Mouse (Mus musculus): Measurements from ENCODE around the gene Fes.

Fes gene

DNA sequence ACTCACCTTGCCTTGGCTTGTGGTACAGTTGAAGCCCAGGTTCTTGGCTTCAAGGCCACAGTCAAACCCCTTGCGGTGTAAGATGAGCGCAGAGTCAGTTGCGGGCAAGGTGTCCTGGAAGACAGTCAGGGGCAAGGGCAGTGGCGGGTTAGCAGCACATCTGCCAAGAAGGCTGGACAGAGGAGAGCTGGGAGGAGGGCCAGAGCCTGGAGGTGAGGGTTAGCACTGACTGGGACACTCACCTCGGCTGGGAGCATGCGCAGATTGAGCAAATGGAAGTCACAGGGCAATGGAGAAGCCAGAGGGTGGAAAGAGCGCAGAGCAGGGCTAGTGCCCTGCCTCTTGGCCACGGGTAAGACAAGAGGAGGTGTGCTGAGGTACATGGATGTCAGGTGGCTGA lies 34.8 kb downstream of the Fes start:
- ChIA-PET POLR2A (interaction anchor here (0.6 to 2.7 kb wide), 13 partner anchors 10 to 201 kb away, joined by 3 to 11 read pairs (median 4); partner anchors contain the start of genes Rccd1 (in 3 of the 4) and Hddc3 (in 2 of the 4)), CTCF (interaction anchor here in 2 of 4 experiments (0.7 to 2.4 kb wide), 4 partner anchors 10 to 213 kb away, joined by 3 to 17 read pairs (median 3); partner anchors contain the start of genes Man2a2 (in 2 of the 2) and Hddc3 (in 1 of the 2))

DNA sequence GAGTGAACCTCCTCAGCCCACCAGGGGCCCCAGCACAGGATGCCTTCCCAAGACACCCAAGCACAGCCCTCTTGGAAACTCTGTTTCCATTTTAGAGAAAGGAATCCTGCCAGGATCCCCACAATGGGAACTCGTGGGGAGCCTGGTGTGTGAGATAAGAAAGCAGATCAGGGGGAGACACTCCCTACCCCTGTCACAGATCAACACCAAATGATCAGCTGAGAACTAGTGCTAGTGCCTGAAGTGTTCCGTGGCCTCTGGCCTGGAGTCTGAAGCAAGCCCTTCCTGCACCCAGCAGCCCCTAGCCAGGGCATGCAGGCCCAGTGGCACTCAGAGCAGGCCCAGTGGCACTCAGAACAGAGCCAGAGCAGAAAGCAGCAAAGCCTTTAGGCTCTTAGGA lies 36.9 kb downstream of the Fes start:
- POLR2A ChIA-PET = interaction anchor here in 2 of 4 experiments (0.5 to 1.4 kb wide), 6 partner anchors 9 to 89 kb away, joined by 3 to 4 read pairs (median 4); partner anchors contain the start of gene Rccd1 (in 1 of the 2)
- CTCF ChIA-PET = interaction anchor here in 2 of 4 experiments (1.2 to 1.5 kb wide), 2 partner anchors 27 to 210 kb away, joined by 4 read pairs; no protein-coding TSS in a partner anchor

DNA sequence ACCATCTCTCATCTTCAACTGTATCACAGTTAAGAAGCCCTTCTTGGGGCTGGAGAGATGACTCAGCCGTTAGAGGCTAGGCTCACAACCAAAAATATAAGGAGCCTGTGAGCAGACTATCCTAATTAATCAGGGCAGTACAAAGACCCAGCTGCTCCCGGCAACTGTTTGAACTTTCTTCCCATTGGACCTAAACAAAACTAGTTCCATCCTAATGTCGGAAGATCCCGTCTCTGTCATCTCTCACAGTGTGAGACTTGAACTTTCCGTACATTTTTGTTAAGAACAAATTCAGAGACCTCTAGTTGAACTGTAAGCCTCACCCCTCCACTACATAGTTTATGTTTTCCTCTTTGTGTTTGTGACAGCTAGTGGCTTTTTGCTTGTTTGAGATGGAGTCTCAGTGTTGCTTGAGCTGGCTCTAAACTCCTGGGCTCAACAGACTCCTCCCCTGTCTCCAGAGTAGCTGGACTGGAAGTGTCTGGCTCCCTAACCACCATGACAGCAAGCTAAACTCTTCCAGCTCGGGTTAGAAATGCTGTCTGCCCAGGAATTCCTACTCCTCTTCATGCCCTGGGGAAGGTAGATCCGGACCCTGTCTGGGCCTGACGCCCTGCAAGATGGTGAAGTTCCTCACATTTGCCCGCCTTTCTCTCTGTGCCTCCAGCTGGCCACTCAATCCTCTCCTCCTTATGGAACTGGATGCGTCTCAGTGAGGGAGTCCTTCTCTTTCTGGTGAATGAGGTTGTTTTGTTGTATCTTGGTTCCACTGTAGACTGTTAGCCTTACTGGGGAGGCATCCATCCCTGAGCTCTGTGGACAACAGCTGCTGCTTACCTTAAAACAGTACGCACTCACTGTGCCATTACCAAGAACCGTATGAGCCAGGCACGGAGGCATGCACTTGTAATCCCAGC lies 39.8 kb downstream of the Fes start:
- ChIA-PET POLR2A (interaction anchor here in 3 of 4 experiments (1.0 to 1.2 kb wide), 4 partner anchors 8 to 23 kb away, joined by 3 read pairs; partner anchors contain the start of gene Man2a2 (in 1 of the 3)), CTCF (interaction anchor here in 3 of 4 experiments (0.6 to 1.4 kb wide), 8 partner anchors 22 to 999 kb away, joined by 3 to 5 read pairs (median 4); no protein-coding TSS in a partner anchor)

DNA sequence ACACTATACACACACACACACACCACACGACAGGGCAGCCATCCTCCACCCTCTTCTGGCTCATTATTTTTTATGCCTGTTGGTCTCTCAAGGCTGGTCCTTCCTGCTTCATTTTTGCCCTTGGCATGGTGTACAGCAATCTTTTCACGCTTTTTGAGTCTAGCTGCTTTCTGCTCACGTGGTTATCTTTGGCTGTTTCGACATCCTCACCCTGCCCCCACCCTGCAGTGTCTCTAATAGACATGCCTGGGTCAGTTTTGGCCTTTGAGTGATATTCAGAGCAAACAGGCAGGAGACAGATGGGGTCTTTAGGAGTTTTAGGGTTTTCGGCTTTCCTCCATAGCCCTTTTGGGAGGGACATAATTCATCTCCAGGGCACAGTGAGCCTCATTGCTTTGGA lies 40.9 kb downstream of the Fes start:
- CTCF ChIA-PET = no interaction called here
- POLR2A ChIA-PET = interaction anchor here in 1 of 4 experiments (0.5 to 1.0 kb wide), 2 partner anchors 22 to 336 kb away, joined by 3 to 4 read pairs; partner anchors contain the start of gene Rccd1

DNA sequence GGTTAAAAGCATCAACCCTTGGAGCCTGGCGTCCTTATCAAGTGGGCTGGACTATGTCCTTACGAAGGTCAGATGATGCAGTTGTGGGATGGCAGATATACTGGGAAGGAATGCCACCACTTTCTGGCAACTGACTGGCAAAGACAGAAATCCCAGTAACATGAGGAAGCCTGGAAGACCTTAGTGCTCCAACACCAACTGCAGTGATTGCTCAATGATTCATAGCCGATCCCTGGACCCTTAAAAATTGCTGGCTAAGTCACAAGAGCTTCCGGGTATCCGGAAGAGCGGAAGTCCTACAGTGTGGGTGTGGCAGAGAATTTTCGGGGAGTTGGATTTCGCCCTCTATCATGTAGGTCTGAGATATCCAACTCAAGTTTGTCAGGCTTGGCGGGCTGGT lies 41.6 kb downstream of the Fes start:
- ChIA-PET POLR2A (interaction anchor here in 2 of 4 experiments (1.0 to 1.5 kb wide), 3 partner anchors 21 to 24 kb away, joined by 3 to 7 read pairs (median 4); partner anchors contain the start of gene Rccd1 (in 2 of the 2)), CTCF (no interaction called here)

DNA sequence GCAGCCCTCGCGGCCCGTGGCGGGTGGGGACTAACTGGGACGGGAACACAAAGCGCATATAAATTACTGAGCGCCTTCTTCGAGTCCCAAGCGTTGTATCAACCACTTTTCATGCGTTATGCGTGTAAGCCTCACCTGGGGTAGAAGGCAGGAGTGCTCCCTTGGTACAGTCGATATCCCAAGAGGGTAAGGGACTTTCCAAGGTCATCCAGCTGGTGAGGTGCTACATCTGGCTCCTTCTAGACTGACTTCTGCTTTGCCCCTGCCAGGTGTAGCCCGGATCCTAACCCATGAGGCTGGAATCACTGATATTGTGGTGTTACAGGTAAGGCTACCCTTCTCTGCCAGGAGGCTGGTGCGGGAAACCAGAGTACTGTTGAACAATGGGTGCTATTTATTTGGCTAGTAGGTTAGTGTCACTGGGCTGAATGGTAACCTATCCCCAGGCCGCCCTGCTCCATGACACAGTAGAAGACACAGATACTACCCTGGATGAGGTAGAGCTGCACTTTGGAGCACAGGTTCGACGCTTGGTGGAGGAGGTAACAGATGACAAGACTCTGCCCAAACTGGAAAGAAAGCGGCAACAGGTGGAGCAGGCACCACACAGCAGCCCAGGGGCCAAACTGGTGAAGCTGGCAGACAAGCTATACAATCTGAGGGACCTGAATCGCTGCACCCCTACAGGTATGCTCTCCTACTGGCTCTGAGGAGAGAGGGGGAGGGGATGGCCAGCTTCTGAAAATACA lies 44.3 kb downstream of the Fes start:
- POLR2A ChIA-PET = interaction anchor here in 3 of 4 experiments (0.6 to 3.8 kb wide), 60 partner anchors 9 to 1585 kb away, joined by 3 to 40 read pairs (median 4); partner anchors contain the start of genes Man2a2 (in 3 of the 3), Idh2 (in 2 of the 3), Ngrn (in 2 of the 3) and Rccd1 (in 2 of the 3)

DNA sequence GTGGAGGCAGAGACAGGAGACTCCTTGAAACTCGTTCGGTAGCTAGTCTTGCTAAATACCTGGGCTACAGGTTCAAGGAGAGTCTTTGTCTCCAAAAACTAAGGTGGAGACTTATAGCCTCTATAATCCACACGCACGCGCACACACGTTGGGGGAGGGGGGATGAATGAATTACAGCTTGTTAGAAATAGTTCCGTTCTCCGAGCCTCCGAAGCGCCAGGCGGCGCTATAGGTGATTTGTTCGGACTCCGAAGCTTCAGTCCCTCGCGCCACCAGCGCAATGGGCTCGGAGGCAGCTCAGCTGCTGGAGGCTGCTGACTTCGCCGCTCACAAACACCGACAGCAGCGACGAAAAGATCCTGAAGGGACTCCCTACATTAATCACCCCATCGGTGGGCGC lies 44.9 kb downstream of the Fes start, which contains the start of gene Hddc3:
Gene Hddc3, plus strand, starts transcription at position 247 of the 400 bp plus-strand sequence.
- POLR2A ChIA-PET = interaction anchor here in 3 of 4 experiments (0.6 to 3.8 kb wide), 62 partner anchors 9 to 456 kb away, joined by 3 to 40 read pairs (median 4); partner anchors contain the start of genes Man2a2 (in 3 of the 3), Idh2 (in 2 of the 3), Ngrn (in 2 of the 3) and Rccd1 (in 2 of the 3)
- CTCF ChIA-PET = interaction anchor here (0.6 to 5.4 kb wide), 62 partner anchors 8 to 461 kb away, joined by 3 to 47 read pairs (median 4); partner anchors contain the start of genes Man2a2 (in 3 of the 4), Rccd1 (in 3 of the 4), Cib1 (in 1 of the 4) and Crtc3 (in 1 of the 4)

More for the DNA sequence above, 44.3 kb downstream of the Fes start:
- CTCF ChIA-PET = interaction anchor here (0.5 to 5.4 kb wide), 62 partner anchors 9 to 460 kb away, joined by 3 to 47 read pairs (median 4); partner anchors contain the start of genes Man2a2 (in 3 of the 4), Rccd1 (in 3 of the 4), Cib1 (in 1 of the 4) and Crtc3 (in 1 of the 4)

DNA sequence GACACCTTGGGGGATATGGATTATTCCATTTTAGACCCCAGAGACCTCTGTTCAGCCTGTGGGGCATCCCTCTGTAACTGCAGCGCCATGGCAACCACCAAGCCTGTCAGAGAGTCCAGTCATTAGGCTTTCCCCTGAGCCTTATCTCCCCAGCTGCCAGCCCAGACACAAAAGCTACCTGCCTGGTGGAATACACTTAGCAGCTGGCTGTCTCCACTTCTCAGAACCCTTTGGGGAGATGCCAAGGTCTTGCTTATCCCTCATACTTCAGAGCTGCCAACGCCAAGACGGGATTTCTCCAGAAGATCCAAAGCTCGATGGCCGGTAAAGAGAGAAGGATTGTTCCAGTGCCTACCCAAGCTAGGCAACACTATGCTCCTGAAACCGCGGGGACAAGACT lies 46.0 kb downstream of the Fes start:
- ChIA-PET CTCF (interaction anchor here in 3 of 4 experiments (0.6 to 5.4 kb wide), 14 partner anchors 11 to 230 kb away, joined by 3 to 47 read pairs (median 7); partner anchors contain the start of genes Rccd1 (in 1 of the 3) and Ttll13 (in 1 of the 3)), POLR2A (interaction anchor here in 3 of 4 experiments (0.8 to 3.8 kb wide), 14 partner anchors 9 to 226 kb away, joined by 3 to 40 read pairs (median 5); partner anchors contain the start of genes Blm (in 1 of the 3), Idh2 (in 1 of the 3), Man2a2 (in 1 of the 3) and Rccd1 (in 1 of the 3))

DNA sequence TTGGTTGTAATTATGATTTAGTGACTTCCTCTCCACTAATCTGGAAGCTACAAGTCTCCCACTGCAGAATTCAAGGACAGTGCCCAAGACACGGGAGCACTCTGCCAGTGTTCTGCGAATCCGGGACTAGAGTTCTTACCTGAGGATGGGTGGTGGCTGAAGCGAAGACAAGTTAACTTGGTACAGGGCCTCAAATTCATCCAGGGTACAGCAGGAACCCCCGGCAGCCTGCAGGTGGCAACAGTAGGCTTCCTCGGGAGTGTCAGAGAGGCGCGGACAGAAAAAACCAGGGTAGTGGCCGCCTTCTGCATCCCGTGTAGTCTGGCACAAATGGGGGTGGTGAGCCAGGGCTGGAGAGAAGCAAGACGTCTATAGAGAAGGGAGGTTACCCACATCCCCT lies 47.0 kb downstream of the Fes start, which contains the start of gene Unc45a:
Gene Unc45a, minus strand, starts transcription at position 213 of the 400 bp plus-strand sequence.
- ChIA-PET CTCF (interaction anchor here (0.8 to 5.4 kb wide), 14 partner anchors 9 to 200 kb away, joined by 3 to 47 read pairs (median 4); partner anchors contain the start of gene Ttll13 (in 1 of the 4)), POLR2A (interaction anchor here in 3 of 4 experiments (0.6 to 9.4 kb wide), 17 partner anchors 15 to 549 kb away, joined by 3 to 86 read pairs (median 5); partner anchors contain the start of genes Rccd1 (in 3 of the 3), Blm (in 1 of the 3), Cib1 (in 1 of the 3) and Gdpgp1 (in 1 of the 3))

DNA sequence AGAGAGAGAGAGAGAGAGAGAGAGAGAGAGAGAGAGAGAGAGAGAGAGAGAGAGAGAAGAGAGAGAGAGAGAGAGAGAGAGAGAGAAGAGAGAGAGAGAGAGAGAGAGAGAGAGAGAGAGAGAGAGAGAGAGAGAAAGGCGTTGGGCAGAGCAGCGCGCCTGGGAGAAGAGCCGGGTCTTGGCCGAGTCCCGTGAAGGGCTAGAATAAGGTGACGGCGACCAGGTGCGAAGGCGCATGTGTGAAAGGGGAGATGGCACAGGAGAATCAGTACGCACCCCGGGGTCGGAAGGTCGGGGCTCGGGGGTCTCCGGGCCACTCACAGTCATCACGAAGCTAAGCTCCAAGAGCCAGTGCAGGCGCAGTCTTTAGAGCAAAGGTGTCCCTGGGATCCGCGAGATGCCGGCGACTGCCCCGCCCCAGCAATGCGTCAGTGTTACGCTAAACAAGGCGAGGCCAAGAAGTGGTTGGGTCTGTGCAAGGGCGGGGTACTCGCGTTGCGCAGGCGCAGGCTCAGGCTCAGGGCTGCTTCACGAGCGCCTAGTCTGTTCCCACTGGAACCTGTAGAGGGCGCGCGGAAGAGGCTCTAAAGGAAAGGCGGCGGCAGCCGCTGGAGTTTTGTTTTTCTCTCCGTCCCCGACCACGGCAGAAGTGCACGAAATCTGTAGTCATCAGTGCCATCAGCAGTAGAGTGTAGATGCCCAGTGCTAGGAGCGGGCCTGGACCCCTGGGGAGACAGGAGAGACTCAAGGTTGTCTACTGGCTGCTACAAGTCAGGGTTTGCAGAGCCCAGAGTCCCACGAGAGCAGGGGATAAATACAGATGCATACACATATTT lies 47.7 kb downstream of the Fes start:
- ChIA-PET CTCF (interaction anchor here (0.6 to 5.4 kb wide), 26 partner anchors 8 to 243 kb away, joined by 3 to 47 read pairs (median 3); partner anchors contain the start of gene Rccd1 (in 1 of the 4)), POLR2A (interaction anchor here in 3 of 4 experiments (0.6 to 9.4 kb wide), 29 partner anchors 8 to 550 kb away, joined by 3 to 86 read pairs (median 4); partner anchors contain the start of genes Rccd1 (in 3 of the 3), Blm (in 1 of the 3), Cib1 (in 1 of the 3) and Gdpgp1 (in 1 of the 3))

DNA sequence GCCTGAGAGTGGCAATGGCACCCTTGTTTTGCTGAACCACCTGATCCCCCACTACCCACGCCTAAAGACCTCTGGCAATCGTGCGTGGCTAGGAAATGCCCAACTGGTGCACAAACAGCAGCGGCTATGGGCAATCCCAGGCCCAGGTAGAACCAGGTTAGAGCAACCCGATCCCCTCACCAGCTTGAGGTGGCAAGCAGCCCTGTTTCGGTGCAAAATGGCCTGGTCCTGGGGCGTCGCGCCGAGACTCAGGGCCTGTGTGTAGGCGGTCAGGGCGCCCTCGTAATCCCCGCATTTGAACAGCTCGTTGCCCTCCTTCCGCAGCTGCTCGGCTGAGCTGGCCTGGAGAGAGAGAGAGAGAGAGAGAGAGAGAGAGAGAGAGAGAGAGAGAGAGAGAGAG lies 48.4 kb downstream of the Fes start:
- ChIA-PET POLR2A (interaction anchor here in 3 of 4 experiments (0.6 to 9.4 kb wide), 30 partner anchors 9 to 225 kb away, joined by 3 to 86 read pairs (median 4); partner anchors contain the start of genes Rccd1 (in 3 of the 3), Blm (in 1 of the 3), Cib1 (in 1 of the 3) and Gdpgp1 (in 1 of the 3)), CTCF (interaction anchor here (0.6 to 5.4 kb wide), 19 partner anchors 8 to 244 kb away, joined by 3 to 47 read pairs (median 3); partner anchors contain the start of gene Rccd1 (in 1 of the 4))

DNA sequence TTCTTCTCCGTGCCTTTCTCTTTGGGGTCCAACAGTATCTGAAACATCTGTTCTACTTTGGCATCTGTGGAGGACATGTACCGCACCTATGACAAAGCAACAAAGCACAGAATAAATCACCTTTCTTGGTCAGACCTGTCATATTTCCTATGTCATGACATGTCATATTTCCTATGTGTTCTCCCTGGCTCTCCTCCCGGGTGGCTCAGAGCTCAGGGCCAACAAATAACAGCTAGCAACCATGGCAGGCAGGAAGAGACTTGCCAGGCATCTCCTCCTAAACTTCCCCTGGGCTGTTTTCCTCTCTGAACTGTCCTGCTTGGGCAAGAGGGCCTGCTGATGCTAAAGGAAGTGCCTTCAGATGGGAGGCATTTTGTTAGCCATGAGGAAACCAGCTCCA lies 50.8 kb downstream of the Fes start:
- CTCF ChIA-PET = interaction anchor here in 2 of 4 experiments (0.6 to 1.5 kb wide), 2 partner anchors 41 to 720 kb away, joined by 3 to 4 read pairs; no protein-coding TSS in a partner anchor

DNA sequence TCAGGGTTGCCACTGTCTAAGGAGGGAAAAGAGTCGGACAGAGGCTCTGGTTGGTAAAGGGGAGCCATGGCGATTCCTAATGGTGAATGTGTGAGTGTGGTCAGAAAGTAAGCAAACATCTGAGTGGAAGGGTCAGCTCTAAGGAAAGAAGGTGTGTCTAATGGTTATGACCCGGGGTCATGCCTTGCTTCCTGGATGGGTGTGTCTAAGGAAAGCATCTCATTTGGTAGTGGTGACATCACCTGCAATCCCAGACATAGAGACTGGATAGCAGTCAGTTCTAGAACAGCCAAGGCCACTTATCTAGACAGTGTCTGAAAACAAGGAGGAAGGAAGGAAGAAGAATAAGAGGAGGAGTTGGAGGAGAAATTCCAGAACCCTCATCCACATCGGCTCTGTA lies 52.9 kb downstream of the Fes start:
- ChIA-PET CTCF (interaction anchor here in 1 of 4 experiments (0.5 to 0.9 kb wide), 3 partner anchors 8 to 553 kb away, joined by 3 to 4 read pairs (median 4); partner anchors contain the start of gene Hddc3), POLR2A (interaction anchor here in 2 of 4 experiments (0.7 to 9.4 kb wide), 7 partner anchors 8 to 1012 kb away, joined by 3 to 86 read pairs (median 6); partner anchors contain the start of genes Rccd1 (in 2 of the 2) and Hddc3 (in 1 of the 2))

More for the DNA sequence above, 50.8 kb downstream of the Fes start:
- POLR2A ChIA-PET = interaction anchor here in 3 of 4 experiments (0.7 to 9.4 kb wide), 11 partner anchors 8 to 426 kb away, joined by 3 to 86 read pairs (median 4); partner anchors contain the start of gene Rccd1 (in 3 of the 3)

DNA sequence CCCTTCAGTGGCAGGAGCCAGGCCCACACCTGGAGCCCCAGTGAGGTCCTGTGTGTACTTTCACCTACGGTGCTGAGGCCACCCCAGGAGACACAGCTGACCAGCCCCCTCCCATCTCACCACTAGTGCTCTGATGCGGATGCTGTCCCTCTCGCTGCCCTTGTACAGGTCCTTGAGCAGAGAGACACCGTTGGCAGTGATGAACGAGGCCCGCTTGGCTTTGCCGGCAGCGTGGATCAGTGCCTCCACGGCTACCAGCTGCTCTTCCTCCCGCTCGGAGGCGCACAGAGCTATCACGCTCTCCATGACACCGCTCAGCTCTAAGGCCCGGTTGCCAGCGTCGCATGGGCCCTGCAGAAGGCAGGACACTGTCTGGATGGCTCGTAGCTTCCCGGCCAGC lies 56.3 kb downstream of the Fes start:
- CTCF ChIA-PET = interaction anchor here in 3 of 4 experiments (0.8 to 2.8 kb wide), 5 partner anchors 9 to 93 kb away, joined by 3 to 11 read pairs (median 3); partner anchors contain the start of genes Hddc3 (in 2 of the 3) and Unc45a (in 1 of the 3)
- POLR2A ChIA-PET = interaction anchor here in 3 of 4 experiments (0.7 to 3.5 kb wide), 11 partner anchors 8 to 139 kb away, joined by 3 to 28 read pairs (median 5); partner anchors contain the start of genes Hddc3 (in 3 of the 3) and Rccd1 (in 1 of the 3)

DNA sequence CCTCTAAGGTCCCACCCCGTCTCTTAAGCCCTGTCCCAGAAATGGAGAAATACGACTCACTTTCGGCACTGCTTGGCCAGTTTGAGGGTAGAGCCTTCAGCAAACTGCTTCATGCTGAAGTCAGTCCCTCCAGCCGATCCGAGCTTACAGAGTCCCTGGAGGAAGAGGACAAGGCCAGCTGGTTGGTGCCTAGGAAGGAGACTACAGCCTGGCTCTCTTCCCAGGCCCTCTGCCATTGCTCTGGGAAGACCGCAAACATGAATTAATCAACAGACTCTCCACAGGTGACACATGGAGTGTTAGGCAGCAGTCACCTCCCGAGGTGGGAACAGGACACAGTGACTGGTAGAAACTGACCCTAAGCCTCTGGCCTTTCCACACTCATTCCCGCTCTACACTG lies 57.5 kb downstream of the Fes start:
- ChIA-PET CTCF (interaction anchor here in 1 of 4 experiments (1.3 kb wide), 1 partner anchor 9 kb away, joined by 3 read pairs; no protein-coding TSS in a partner anchor), POLR2A (interaction anchor here in 2 of 4 experiments (2.4 to 4.0 kb wide), 3 partner anchors 11 to 13 kb away, joined by 8 to 23 read pairs (median 19); partner anchors contain the start of gene Hddc3 (in 1 of the 2))

Measured in embryonic stem cell, embryonic (primary cell).